Mouse (Mus musculus): ENCODE data around the gene Acoxl.

Gene Acoxl

DNA sequence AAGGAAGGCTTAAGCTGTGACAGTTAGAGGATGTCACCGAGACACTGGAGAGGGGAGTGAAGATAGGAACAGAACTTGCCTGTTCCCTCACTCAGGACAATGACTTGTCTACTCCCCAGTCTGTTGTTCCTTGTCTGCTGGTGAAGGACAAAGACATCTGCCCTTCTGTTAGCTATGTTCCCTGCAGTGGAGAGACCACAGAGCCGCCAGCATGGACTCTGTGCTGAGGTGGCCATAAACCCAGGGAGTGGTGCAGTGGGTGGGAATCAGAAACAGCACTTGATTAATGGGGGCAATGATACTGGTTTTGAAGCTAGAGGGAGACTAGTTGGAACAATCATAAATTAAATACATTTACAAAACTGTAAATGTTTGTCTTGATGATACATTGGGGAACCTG is 191.3 kb downstream of the Acoxl start:
- no peak for DNase-seq (ENCODE audit: extremely low read depth, low read depth)

GRCm38 (mm10) chr2:128032111-128032510 is 193.4 kb downstream of the Acoxl start:
- no peak for DNase-seq (ENCODE audit: extremely low read depth, low read depth)

- no peak for DNase-seq (ENCODE audit: extremely low read depth, low read depth)
Measured at GRCm38 (mm10) chr2:128033503-128033902, 194.8 kb downstream of the Acoxl start.

- DNase-seq (ENCODE audit: extremely low read depth, low read depth) = no peak
Measured at GRCm38 (mm10) chr2:128034066-128034665, 195.5 kb downstream of the Acoxl start.

DNA sequence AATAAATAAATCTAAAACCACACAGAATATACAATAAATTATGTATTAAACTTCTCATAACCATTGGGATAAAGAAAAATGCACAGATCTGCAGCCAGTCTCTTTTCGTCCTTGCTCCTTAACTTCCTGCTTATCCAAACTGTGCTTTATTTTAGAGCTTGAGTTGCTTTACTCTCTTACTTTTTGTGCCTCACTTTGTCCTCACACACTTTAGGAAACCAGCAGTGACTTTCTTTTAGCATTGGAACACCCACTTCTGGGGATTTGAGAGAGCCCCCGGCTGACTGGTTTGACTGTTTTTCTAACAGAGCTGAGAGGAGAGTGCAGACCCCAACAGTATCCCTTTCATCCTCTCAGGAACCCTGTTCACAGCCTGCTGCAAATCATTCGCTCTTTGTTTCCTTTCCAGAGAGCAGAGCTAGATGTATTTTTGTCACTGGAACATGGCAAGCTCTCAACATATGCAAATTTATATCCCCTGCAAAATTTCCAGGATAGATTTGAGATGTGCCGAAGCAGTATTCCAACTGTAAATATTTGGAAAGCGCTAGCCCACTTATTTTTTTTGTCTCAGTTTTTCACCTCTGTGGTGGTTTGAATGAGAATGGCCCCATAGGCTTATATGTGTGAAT is 199.7 kb downstream of the Acoxl start:
- DNase-seq (ENCODE audit: extremely low read depth, low read depth) = no peak

DNA sequence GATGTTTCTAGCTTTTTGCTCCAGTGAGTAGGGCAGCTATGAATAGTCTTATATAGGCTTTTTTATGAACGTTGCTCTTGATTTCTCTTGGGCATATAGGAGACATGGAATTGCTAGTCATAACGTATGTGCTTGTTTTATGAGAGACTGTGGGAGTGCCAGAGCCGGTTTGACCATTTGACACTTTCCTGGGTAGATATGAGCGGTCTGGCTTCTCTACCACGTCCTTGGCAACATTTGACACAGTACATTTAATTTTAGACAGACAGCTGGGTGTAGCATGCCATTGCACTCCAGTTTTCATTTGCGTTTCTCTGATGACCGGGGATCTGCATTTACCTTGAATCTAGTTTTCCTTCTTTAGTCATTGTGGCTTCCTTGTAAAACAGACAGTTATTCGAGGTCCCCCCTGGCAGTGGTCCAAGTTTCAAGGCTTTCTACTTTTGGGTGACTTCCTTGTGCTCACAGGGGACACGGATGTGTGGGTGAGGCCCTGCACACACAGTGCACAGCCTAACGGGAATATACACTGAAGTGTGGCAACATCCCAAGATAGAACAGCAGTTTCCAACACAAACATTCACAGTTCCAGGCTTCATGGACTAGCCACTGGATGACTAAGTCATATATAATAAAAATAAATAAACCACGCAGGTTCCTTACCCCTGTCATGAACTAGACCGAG is 202.5 kb downstream of the Acoxl start:
- DNase-seq (ENCODE audit: extremely low read depth, low read depth) = no peak

DNA sequence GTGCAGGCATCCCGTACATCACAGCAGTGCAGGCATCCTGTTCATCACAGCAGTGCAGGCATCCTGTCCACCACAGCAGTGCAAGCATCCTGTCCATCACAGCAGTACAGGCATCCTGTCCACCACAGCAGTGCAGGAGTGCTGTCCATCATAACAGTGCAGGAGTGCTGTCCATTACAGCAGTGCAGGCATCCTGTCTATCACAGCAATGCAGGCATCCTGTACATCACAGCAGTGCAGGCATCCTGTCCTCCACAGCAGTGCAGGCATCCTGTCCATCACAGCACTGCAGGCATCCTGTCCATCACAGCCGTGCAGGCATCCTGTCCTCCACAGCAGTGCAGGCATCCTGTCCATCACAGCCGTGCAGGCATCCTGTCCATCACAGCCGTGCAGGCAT is 207.8 kb downstream of the Acoxl start:
- no peak for DNase-seq (ENCODE audit: extremely low read depth, low read depth)

GRCm38 (mm10) chr2:128054905-128055304 is 216.2 kb downstream of the Acoxl start:
- no peak for DNase-seq (ENCODE audit: extremely low read depth, low read depth)

DNA sequence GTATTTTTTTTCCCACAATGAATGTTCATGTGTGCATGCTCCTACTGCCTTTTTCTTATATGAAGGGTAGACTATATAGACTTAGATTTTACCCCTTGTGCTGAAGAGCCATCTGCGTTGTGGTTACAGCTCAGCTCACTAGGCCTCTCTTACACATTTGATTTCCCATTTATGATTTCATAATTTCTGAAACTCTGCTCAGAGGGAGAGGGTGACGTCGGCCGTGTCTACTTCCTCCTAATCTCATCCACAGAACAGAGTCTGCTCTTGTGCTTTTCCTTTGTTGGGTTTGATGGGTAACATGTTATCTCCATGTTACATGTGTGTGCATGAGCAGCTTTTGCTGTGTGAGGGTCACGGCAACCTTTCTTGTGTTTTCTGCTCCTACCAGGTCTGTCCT is 219.2 kb downstream of the Acoxl start:
- DNase-seq (ENCODE audit: extremely low read depth, low read depth) = no peak

- DNase-seq (ENCODE audit: extremely low read depth, low read depth) = peak; percentile 97
Measured at GRCm38 (mm10) chr2:128058627-128059026, 220.0 kb downstream of the Acoxl start.

- DNase-seq (ENCODE audit: extremely low read depth, low read depth) = peak; percentile 59
Measured at GRCm38 (mm10) chr2:128060213-128060612, 221.5 kb downstream of the Acoxl start.

DNA sequence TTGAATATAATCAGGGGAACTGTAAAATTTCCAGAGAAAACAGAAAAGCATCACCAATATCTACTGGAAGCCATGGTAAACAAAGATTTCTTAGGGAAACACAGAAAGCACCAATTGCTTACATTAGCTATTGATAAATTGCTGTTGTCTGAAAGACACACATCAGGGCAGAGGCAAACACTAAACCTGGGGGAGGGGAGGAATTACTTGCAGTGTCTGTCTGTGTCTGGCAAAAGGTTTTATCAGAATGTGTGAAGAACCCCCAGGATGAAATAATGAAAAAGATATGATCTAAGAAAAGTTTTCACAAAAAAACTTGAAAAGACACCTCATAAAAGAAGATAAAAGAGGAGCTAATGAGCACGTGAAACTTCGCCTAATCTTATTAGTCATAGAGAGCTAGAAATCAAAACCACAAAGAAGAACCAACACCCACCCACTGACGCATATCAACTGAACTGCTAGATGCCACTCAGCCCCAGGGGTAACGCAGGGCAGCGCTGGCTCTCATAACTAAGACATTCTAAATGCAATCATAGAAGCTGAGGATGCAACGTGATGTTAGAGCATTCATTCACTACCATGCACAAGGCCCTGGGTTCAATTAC is 222.1 kb downstream of the Acoxl start:
- DNase-seq (ENCODE audit: extremely low read depth, low read depth) = peak; percentile 48

DNA sequence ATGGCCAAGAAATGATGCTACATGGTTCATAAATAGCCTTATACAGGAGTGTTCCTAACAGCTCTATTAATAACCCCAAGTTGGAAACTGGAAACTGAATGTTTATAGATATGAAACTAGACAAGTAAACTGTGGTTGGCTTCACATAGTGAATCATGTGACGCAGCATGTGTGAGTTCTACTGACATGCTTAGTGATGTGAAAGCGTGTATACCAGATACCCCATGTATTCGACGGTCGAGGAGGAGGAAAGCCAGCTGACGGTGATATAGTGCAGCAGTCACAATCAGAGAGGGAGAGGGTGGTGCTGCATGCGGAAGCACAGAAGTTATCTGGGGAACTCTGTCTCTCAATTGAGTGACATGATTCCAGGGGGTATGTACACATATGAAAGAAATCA is 222.8 kb downstream of the Acoxl start:
- no peak for DNase-seq (ENCODE audit: extremely low read depth, low read depth)

DNA sequence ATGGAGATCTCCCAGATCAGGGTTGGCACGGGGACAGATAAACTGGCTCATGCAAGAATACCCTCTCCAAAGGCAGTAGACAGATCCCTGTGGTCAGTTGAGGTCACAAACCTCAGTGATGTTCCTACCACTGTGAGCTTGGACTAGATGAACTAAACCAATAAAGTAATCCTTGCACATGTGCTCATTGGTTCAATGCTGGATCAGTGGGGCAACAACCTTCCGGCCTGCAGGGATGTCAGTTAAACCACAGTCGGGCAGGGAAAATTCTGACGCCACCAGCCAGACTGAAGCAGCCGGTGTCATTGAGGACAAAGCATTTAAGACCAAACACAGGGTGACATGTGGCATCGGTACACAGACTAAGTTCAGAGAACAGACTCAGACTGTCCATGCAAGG is 224.1 kb downstream of the Acoxl start:
- no peak for DNase-seq (ENCODE audit: extremely low read depth, low read depth)

- DNase-seq (ENCODE audit: extremely low read depth, low read depth) = no peak
Measured at GRCm38 (mm10) chr2:128065013-128065412, 226.3 kb downstream of the Acoxl start.

DNA sequence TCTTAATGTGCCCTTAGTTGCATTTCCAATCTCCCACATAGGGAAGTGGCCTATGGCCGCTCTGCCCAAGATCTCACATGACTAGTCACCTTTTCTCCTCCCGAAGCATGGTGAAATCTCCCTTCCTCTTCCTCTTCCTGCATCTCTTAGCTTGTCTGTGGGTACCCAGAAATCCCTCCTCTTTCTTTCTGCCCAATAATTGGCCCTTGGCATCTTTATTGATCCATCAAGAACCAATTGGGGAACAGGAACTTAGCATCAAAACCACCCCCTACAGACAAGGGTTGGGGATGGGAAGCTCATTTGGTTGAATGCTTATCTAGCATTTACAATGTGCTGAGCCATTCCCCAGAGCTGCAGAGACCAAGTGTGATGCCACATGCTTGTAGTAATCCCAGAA is 226.9 kb downstream of the Acoxl start:
- peak; percentile 81 for DNase-seq (ENCODE audit: extremely low read depth, low read depth)

GRCm38 (mm10) chr2:128067162-128067561 is 228.5 kb downstream of the Acoxl start:
- DNase-seq (ENCODE audit: extremely low read depth, low read depth) = no peak

- DNase-seq (ENCODE audit: extremely low read depth, low read depth) = no peak
Measured at GRCm38 (mm10) chr2:128067596-128067995, 228.9 kb downstream of the Acoxl start.

- no peak for DNase-seq (ENCODE audit: extremely low read depth, low read depth)
Measured at GRCm38 (mm10) chr2:128068176-128068575, 229.5 kb downstream of the Acoxl start.

DNA sequence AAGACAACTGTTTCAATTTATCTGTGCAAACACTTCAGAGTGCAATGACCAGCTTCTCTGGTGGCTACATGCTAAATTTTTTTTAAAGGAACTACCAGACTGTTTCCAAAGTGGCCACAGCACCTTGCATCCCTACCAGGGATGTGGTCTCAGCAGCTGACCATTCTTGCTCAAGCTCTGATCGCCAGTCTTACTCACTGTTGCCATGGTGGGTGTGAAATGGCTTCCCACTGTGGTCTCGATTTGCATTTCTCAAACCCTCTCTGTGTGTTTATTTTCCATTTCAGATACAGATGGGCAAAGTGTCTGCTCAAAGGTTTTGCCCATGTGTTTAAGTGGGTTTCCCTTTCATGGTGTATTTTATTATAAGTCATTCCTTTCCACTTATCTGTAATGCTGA is 230.3 kb downstream of the Acoxl start:
- no peak for DNase-seq (ENCODE audit: extremely low read depth, low read depth)

GRCm38 (mm10) chr2:128071791-128072190 is 233.1 kb downstream of the Acoxl start:
- DNase-seq (ENCODE audit: extremely low read depth, low read depth) = no peak

DNA sequence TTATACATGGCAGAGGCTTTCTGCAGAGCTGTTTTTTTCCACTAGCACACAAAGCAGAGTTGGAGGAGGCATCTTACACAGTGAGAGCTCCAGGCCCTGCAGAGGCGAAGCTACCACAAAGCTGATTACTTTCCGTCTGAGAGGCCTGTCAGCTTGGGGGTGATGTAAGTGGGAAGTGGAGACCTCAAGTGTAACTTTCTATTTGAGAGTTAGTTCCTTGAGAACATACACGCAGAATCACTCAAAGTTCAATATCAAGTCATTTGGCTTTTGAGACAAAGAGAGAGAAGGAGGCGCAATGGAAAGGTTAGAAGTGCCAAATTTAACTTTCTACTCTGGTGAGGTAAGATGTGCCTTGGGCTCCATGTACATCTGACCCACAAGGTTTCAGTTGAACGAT is 234.3 kb downstream of the Acoxl start:
- DNase-seq (ENCODE audit: extremely low read depth, low read depth) = no peak
